8 mouse cellular contexts compared by ENCODE assay signal in genomic region chr11:69120221-69121000, GRCm38 (mm10). TPM values are rescaled to one million over a fixed set of nuclear protein-coding genes. Genes with fewer than 3 reads are reported as not detected.
A peak's percentile ranks its signal among the peaks of the same experiment; 100 is the strongest.
DNase-seq lines count a peak whose midpoint lies in the region; ATAC-seq and TF ChIP-seq lines count a peak whose summit lies in the region.

Gene Hes7, plus strand, starts transcription at chr11:69120404.

- 3% methylated on average over 27 of the region's 27 CpGs for WGBS in embryonic facial prominence, embryonic 13.5 days
- WGBS in hindbrain, postnatal 0 days, result 3% methylated on average over 27 of the region's 27 CpGs
- WGBS in midbrain, embryonic 14.5 days, result 2% methylated on average over 27 of the region's 27 CpGs

- peaks cover 35% of the 10 kb centered on the region for H3K4me1 ChIP-seq in embryonic facial prominence, embryonic 13.5 days
- H3K4me1 ChIP-seq in hindbrain, postnatal 0 days (ENCODE audit: insufficient read depth, low read length), result peaks cover 15% of the 10 kb centered on the region
- H3K4me1 ChIP-seq in midbrain, embryonic 14.5 days (ENCODE audit: control insufficient read depth, insufficient read depth, low read length), result peaks cover 27% of the 10 kb centered on the region

- no peaks in the 10 kb centered on the region for H3K36me3 ChIP-seq in embryonic facial prominence, embryonic 13.5 days
- H3K36me3 ChIP-seq in hindbrain, postnatal 0 days (ENCODE audit: insufficient read depth, low read length), result no peaks in the 10 kb centered on the region
- no peaks in the 10 kb centered on the region for H3K36me3 ChIP-seq in midbrain, embryonic 14.5 days (ENCODE audit: control insufficient read depth, insufficient read depth, low read length)

- H3K9me3 ChIP-seq in embryonic facial prominence, embryonic 13.5 days, result no peaks in the 10 kb centered on the region
- H3K9me3 ChIP-seq in hindbrain, postnatal 0 days (ENCODE audit: low read length), result no peaks in the 10 kb centered on the region
- no peaks in the 10 kb centered on the region for H3K9me3 ChIP-seq in midbrain, embryonic 14.5 days (ENCODE audit: control insufficient read depth, low read length)

- no peak for ATAC-seq in cerebellum, adult (ENCODE audit: insufficient number of reproducible peaks, low FRiP score, low TSS enrichment)
- ATAC-seq in embryonic facial prominence, embryonic 13.5 days (ENCODE audit: insufficient number of reproducible peaks, insufficient read depth, low FRiP score, low TSS enrichment, low read depth), result no peak
- no peak for ATAC-seq in hindbrain, postnatal 0 days
- ATAC-seq in midbrain, embryonic 14.5 days (ENCODE audit: low FRiP score, low TSS enrichment), result no peak
- no peak for ATAC-seq in megakaryocyte progenitor cell, adult 5-6 weeks (replicated peaks; ENCODE audit: poor library complexity)
- ATAC-seq in inflammation-experienced regulatory T-cells, adult 6 months, result no peak

- H3K27ac ChIP-seq in embryonic facial prominence, embryonic 13.5 days, result no peak within 1 kb of the TSS
- no peak within 1 kb of the TSS for H3K27ac ChIP-seq in hindbrain, postnatal 0 days
- H3K27ac ChIP-seq in midbrain, embryonic 14.5 days (replicated peaks; ENCODE audit: low read depth, low read length), result no peak within 1 kb of the TSS

- peak within 1 kb of the TSS; percentile 84 for H3K9ac ChIP-seq in embryonic facial prominence, embryonic 13.5 days
- H3K9ac ChIP-seq in hindbrain, postnatal 0 days (replicated peaks; ENCODE audit: low read length), result peak within 1 kb of the TSS; percentile 74; the same call in 1 of the 2 replicates
- H3K9ac ChIP-seq in midbrain, embryonic 14.5 days (replicated peaks; ENCODE audit: low read length), result peak within 1 kb of the TSS; percentile 67; the same call in 1 of the 2 replicates

- DNase-seq in cerebellum, adult 11 months, result peak; percentile 46
- DNase-seq in B cell, adult 2 months, result peak; percentile 47 to 51
- no peak for DNase-seq in hindbrain, postnatal 0 days (ENCODE audit: low spot score)
- DNase-seq in midbrain, embryonic 14.5 days, result peak; percentile 38

- H3K4me2 ChIP-seq in embryonic facial prominence, embryonic 13.5 days, result peak within 1 kb of the TSS; percentile 97
- peak within 1 kb of the TSS; percentile 97 for H3K4me2 ChIP-seq in hindbrain, postnatal 0 days (ENCODE audit: low read depth, low read length)
- peak within 1 kb of the TSS; percentile 82 for H3K4me2 ChIP-seq in midbrain, embryonic 14.5 days (ENCODE audit: low read length)

- peak within 1 kb of the TSS; percentile 85 for H3K4me3 ChIP-seq in embryonic facial prominence, embryonic 13.5 days
- peak within 1 kb of the TSS; percentile 77 for H3K4me3 ChIP-seq in hindbrain, postnatal 0 days (ENCODE audit: low read length)
- H3K4me3 ChIP-seq in midbrain, embryonic 14.5 days (replicated peaks; ENCODE audit: low read depth, low read length), result peak within 1 kb of the TSS; percentile 69

- H3K27me3 ChIP-seq in embryonic facial prominence, embryonic 13.5 days, result peaks cover 20% of the 10 kb centered on the region; the same call in 1 of the 2 replicates
- H3K27me3 ChIP-seq in hindbrain, postnatal 0 days (ENCODE audit: insufficient read depth, low read length), result no peaks in the 10 kb centered on the region
- H3K27me3 ChIP-seq in midbrain, embryonic 14.5 days (ENCODE audit: control insufficient read depth, insufficient read depth, low read length), result peaks cover 4% of the 10 kb centered on the region; the same call in 1 of the 2 replicates

- no peak for TF ChIP-seq CTCF in hindbrain, postnatal 0 days (IDR thresholded peaks at IDR 0.05; ENCODE audit: low read depth)

RNA-seq across cellular contexts. Expression of gene Hes7, which starts in this region (rescaled TPM):
- 0.44 and 0.47 TPM in 2 replicates for polyA plus RNA-seq in embryonic facial prominence, embryonic 13.5 days (2015; fragmentation: Nextera tagmentation; extraction: Ambion mirVana)
- 1.4 and 2.5 TPM in 2 replicates for total RNA-seq in hindbrain, postnatal 0 days (2014; rRNA removed)
- polyA plus RNA-seq in hindbrain, postnatal 0 days (2015; fragmentation: Nextera tagmentation; extraction: Ambion mirVana), result 1.3 and 1.9 TPM in 2 replicates
- polyA plus RNA-seq in midbrain, embryonic 14.5 days (2014; fragmentation: Nextera tagmentation; extraction: Ambion mirVana), result 0.26 and 0.78 TPM in 2 replicates
- total RNA-seq in megakaryocyte progenitor cell, adult 5-6 weeks (2015), result not detected in 2 replicates
- not detected in 2 replicates for total RNA-seq in megakaryocyte progenitor cell, adult 5-6 weeks (2017)
- polyA plus RNA-seq in inflammation-experienced regulatory T-cells, adult 6 months (2017; shearing (Covaris generic)), result not detected

Comparison
In these comparisons a context has a peak if more than half of its experiments do, and no peak if none do; other contexts are left out.
1. Peak in DNase-seq, H3K4me3 ChIP-seq, H3K9ac ChIP-seq and H3K4me2 ChIP-seq in midbrain, embryonic 14.5 days; RNA of the gene not detected or under 1 TPM.